Comparison of ENCODE assay signal across 8 mouse cellular contexts in genomic region chr2:25240723-25241437, GRCm38 (mm10). TPM values are rescaled to one million over a fixed set of nuclear protein-coding genes. Genes with fewer than 3 reads are reported as not detected.
DNase-seq lines count a peak whose midpoint lies in the region; ATAC-seq and TF ChIP-seq lines count a peak whose summit lies in the region.

No protein-coding gene starts in this region.

- H3K36me3 ChIP-seq in ES-E14 (ENCODE audit: control insufficient read depth, insufficient read depth, low read length, poor library complexity, severe bottlenecking), result peaks cover 3% of the 10 kb centered on the region; the same call in 1 of the 2 replicates
- H3K36me3 ChIP-seq in forebrain, embryonic 10.5 days (replicated peaks), result peaks cover 14% of the 10 kb centered on the region
- H3K36me3 ChIP-seq in heart, embryonic 15.5 days, result no peaks in the 10 kb centered on the region
- no peaks in the 10 kb centered on the region for H3K36me3 ChIP-seq in liver, embryonic 15.5 days (replicated peaks)

- H3K27ac ChIP-seq in ES-E14 (ENCODE audit: insufficient read depth, low read depth, low read length, poor library complexity, severe bottlenecking), result no peak overlapping the region; the same call in 1 of the 2 replicates
- peak overlapping the region; percentile 84 for H3K27ac ChIP-seq in forebrain, embryonic 10.5 days
- H3K27ac ChIP-seq in heart, embryonic 15.5 days, result no peak overlapping the region
- no peak overlapping the region for H3K27ac ChIP-seq in liver, embryonic 15.5 days (replicated peaks)

- peak overlapping the region; percentile 94 for H3K4me2 ChIP-seq in heart, embryonic 15.5 days
- peak overlapping the region; percentile 79 for H3K4me2 ChIP-seq in liver, embryonic 15.5 days

- H3K27me3 ChIP-seq in forebrain, embryonic 10.5 days (ENCODE audit: poor library complexity, severe bottlenecking), result peaks cover 56% of the 10 kb centered on the region
- H3K27me3 ChIP-seq in heart, embryonic 15.5 days, result peaks cover 49% of the 10 kb centered on the region
- peaks cover 56% of the 10 kb centered on the region for H3K27me3 ChIP-seq in liver, embryonic 15.5 days

- 0 out of 2 replicates have a peak, but pooled peaks have one; percentile 8 for TF ChIP-seq POLR2A in brain, embryonic 14.5 days (IDR thresholded peaks at IDR 0.05; ENCODE audit: borderline replicate concordance, extremely low read depth, insufficient read depth, insufficient read length, poor library complexity, severe bottlenecking)

- 2% methylated on average over 29 of the region's 29 CpGs for WGBS in forebrain, embryonic 10.5 days
- WGBS in heart, embryonic 15.5 days, result 1% methylated on average over 29 of the region's 29 CpGs
- WGBS in liver, embryonic 15.5 days (ENCODE audit: insufficient replicate concordance), result 1% methylated on average over 29 of the region's 29 CpGs

- H3K4me1 ChIP-seq in ES-E14 (ENCODE audit: control insufficient read depth in 2 of 2, insufficient read depth in 2 of 2, low read length in 2 of 2, poor library complexity in 1 of 2), result peaks cover 11 to 41% of the 10 kb centered on the region in 2 experiments
- H3K4me1 ChIP-seq in forebrain, embryonic 10.5 days, result peaks cover 34% of the 10 kb centered on the region
- H3K4me1 ChIP-seq in heart, embryonic 15.5 days (replicated peaks), result peaks cover 26% of the 10 kb centered on the region
- peaks cover 30% of the 10 kb centered on the region for H3K4me1 ChIP-seq in liver, embryonic 15.5 days (replicated peaks)

- peak overlapping the region; percentile 9 to 35 for H3K4me3 ChIP-seq in ES-E14 (ENCODE audit: insufficient read depth in 1 of 2, low read depth in 1 of 2, low read length in 2 of 2, poor library complexity in 1 of 2, severe bottlenecking in 1 of 2)
- peak overlapping the region; percentile 76 for H3K4me3 ChIP-seq in forebrain, embryonic 10.5 days
- H3K4me3 ChIP-seq in heart, embryonic 15.5 days, result peak overlapping the region; percentile 57
- H3K4me3 ChIP-seq in liver, embryonic 15.5 days (replicated peaks), result peak overlapping the region; percentile 54

- in situ Hi-C loops in ES-E14 (cut with MboI; ENCODE audit: low sequenced_read_pairs in 2 of 2, unreplicated experiment in 2 of 2), result no loop called here

- H3K9me3 ChIP-seq in ES-E14 (ENCODE audit: control insufficient read depth, insufficient read depth, low read depth, low read length), result no peaks in the 10 kb centered on the region
- H3K9me3 ChIP-seq in forebrain, embryonic 10.5 days, result no peaks in the 10 kb centered on the region
- H3K9me3 ChIP-seq in heart, embryonic 15.5 days (replicated peaks), result no peaks in the 10 kb centered on the region
- H3K9me3 ChIP-seq in liver, embryonic 15.5 days (replicated peaks), result no peaks in the 10 kb centered on the region

- DNase-seq in ES-E14 (ENCODE audit: low read depth, low spot score), result peak; percentile 91
- peak; percentile 94 for DNase-seq in brain, embryonic 14.5 days (ENCODE audit: low read depth)
- DNase-seq in forebrain, embryonic 10.5 days (ENCODE audit: extremely low spot score, low spot score), result peak; percentile 77
- DNase-seq in kidney, postnatal 10 days, result peak; percentile 86
- DNase-seq in neural tube, embryonic 10.5 days (ENCODE audit: extremely low spot score, low spot score), result peak; percentile 64
- DNase-seq in testis, postnatal 10 days (ENCODE audit: low spot score), result peak; percentile 88

- H3K9ac ChIP-seq in ES-E14 (ENCODE audit: insufficient read depth, low read depth, low read length, poor library complexity, severe bottlenecking), result peak overlapping the region; percentile 27; the same call in 1 of the 2 replicates
- peak overlapping the region; percentile 3 for H3K9ac ChIP-seq in heart, embryonic 15.5 days
- no peak overlapping the region for H3K9ac ChIP-seq in liver, embryonic 15.5 days

- no peak for TF ChIP-seq CTCF in brain, embryonic 14.5 days (IDR thresholded peaks at IDR 0.05; ENCODE audit: borderline replicate concordance, extremely low read depth, insufficient read depth, insufficient read length)

- peak; percentile 82 for ATAC-seq in heart, embryonic 15.5 days (replicated peaks; ENCODE audit: insufficient number of reproducible peaks, insufficient read depth, low FRiP score, low read depth)
- ATAC-seq in liver, embryonic 15.5 days (ENCODE audit: insufficient read depth), result peak; percentile 56

TF ChIP-seq in ES-E14, 5 proteins besides CTCF, POLR2A, EP300 and RAD21:
- TF ChIP-seq MAFK (IDR thresholded peaks at IDR 0.05; ENCODE audit: insufficient read depth, low read depth, low read length) (no peak), HCFC1 (IDR thresholded peaks at IDR 0.05; ENCODE audit: borderline replicate concordance, insufficient read depth, low read length) (peak; percentile 56; the same call in 1 of the 2 replicates)

RNA-seq across cellular contexts. Expression of gene Rnf208, which starts 1.2 kb away (rescaled TPM):
- 4.8 and 6.1 TPM in 2 replicates for total RNA-seq in ES-E14 (2012; rRNA removed)
- polyA plus RNA-seq in brain, embryonic 14.5 days (2012; rRNA removed), result 127 and 148 TPM in 2 replicates
- 23.3 and 26.5 TPM in 2 replicates for polyA plus RNA-seq in forebrain, embryonic 10.5 days (2016; fragmentation: Nextera tagmentation; extraction: Ambion mirVana)
- polyA plus RNA-seq in heart, embryonic 15.5 days (2015; fragmentation: Nextera tagmentation; extraction: Ambion mirVana), result 4.3 and 6.0 TPM in 2 replicates
- polyA plus RNA-seq in liver, embryonic 15.5 days (2015; fragmentation: Nextera tagmentation; extraction: Ambion mirVana), result 0.31 and 0.59 TPM in 2 replicates

RNA-seq across cellular contexts. Expression of gene Cysrt1, which starts 1.4 kb away (rescaled TPM):
- 0.58 and 0.63 TPM in 2 replicates for total RNA-seq in ES-E14 (2012; rRNA removed)
- 0.10 and 0.67 TPM in 2 replicates for polyA plus RNA-seq in brain, embryonic 14.5 days (2012; rRNA removed)
- polyA plus RNA-seq in forebrain, embryonic 10.5 days (2016; fragmentation: Nextera tagmentation; extraction: Ambion mirVana), result 0.18 and 0.22 TPM in 2 replicates
- 0.30 TPM in 2 replicates for polyA plus RNA-seq in heart, embryonic 15.5 days (2015; fragmentation: Nextera tagmentation; extraction: Ambion mirVana)
- 0.14 TPM in 1 of 2 replicates, not detected in the other for polyA plus RNA-seq in liver, embryonic 15.5 days (2015; fragmentation: Nextera tagmentation; extraction: Ambion mirVana)

RNA-seq across cellular contexts. Expression of gene Rnf224, which starts 4.3 kb away (rescaled TPM):
- 0.18 and 0.21 TPM in 2 replicates for total RNA-seq in ES-E14 (2012; rRNA removed)
- polyA plus RNA-seq in brain, embryonic 14.5 days (2012; rRNA removed), result not detected in 2 replicates
- polyA plus RNA-seq in forebrain, embryonic 10.5 days (2016; fragmentation: Nextera tagmentation; extraction: Ambion mirVana), result not detected in 2 replicates
- polyA plus RNA-seq in heart, embryonic 15.5 days (2015; fragmentation: Nextera tagmentation; extraction: Ambion mirVana), result not detected in 2 replicates
- not detected in 2 replicates for polyA plus RNA-seq in liver, embryonic 15.5 days (2015; fragmentation: Nextera tagmentation; extraction: Ambion mirVana)

RNA-seq across cellular contexts. Expression of gene AL732309.1, which starts 5.8 kb away (rescaled TPM):
- 14.5 and 32.9 TPM in 2 replicates for total RNA-seq in ES-E14 (2012; rRNA removed)
- polyA plus RNA-seq in brain, embryonic 14.5 days (2012; rRNA removed), result 19.1 and 22.6 TPM in 2 replicates
- polyA plus RNA-seq in forebrain, embryonic 10.5 days (2016; fragmentation: Nextera tagmentation; extraction: Ambion mirVana), result 6.9 and 7.0 TPM in 2 replicates
- polyA plus RNA-seq in heart, embryonic 15.5 days (2015; fragmentation: Nextera tagmentation; extraction: Ambion mirVana), result 2.3 and 3.3 TPM in 2 replicates
- 1.7 and 1.9 TPM in 2 replicates for polyA plus RNA-seq in liver, embryonic 15.5 days (2015; fragmentation: Nextera tagmentation; extraction: Ambion mirVana)

RNA-seq across cellular contexts. Expression of gene Slc34a3, which starts 6.7 kb away (rescaled TPM):
- total RNA-seq in ES-E14 (2012; rRNA removed), result 0.67 and 1.8 TPM in 2 replicates
- not detected in 2 replicates for polyA plus RNA-seq in brain, embryonic 14.5 days (2012; rRNA removed)
- not detected in 2 replicates for polyA plus RNA-seq in forebrain, embryonic 10.5 days (2016; fragmentation: Nextera tagmentation; extraction: Ambion mirVana)
- polyA plus RNA-seq in heart, embryonic 15.5 days (2015; fragmentation: Nextera tagmentation; extraction: Ambion mirVana), result not detected in 2 replicates
- polyA plus RNA-seq in liver, embryonic 15.5 days (2015; fragmentation: Nextera tagmentation; extraction: Ambion mirVana), result not detected in 2 replicates

Comparison
In these comparisons a context has a peak if more than half of its experiments do, and no peak if none do; other contexts are left out.
1. H3K4me3 ChIP-seq: peak in every context shown above with its lines; median percentile 76 in forebrain, embryonic 10.5 days; 57 in heart, embryonic 15.5 days; 54 in liver, embryonic 15.5 days; 22 in ES-E14.